Mouse (Mus musculus) embryonic facial prominence, embryonic 10.5 days (tissue): ENCODE results near the gene Slc39a5. TPM values are rescaled to one million over a fixed set of nuclear protein-coding genes. Genes with fewer than 3 reads are reported as not detected.

Source experiments
- DNase-seq: peaks from one replicate; pipeline ENCODE4 v3.0.0-alpha.2; 2017; ENCODE audit warnings: low spot score
- H3K27ac ChIP-seq: fragments of 300-500 bp; sonication (generic); replicated peaks from 2 replicates; pipeline ENCODE4 v1.5.1; 2016; ENCODE audit warnings: mild to moderate bottlenecking
- H3K27me3 ChIP-seq: fragments of 300-500 bp; sonication (generic); replicated peaks from 2 replicates; pipeline ENCODE4 v1.6.1; 2016; ENCODE audit warnings: low read depth, mild to moderate bottlenecking; ENCODE audit not compliant: poor library complexity, severe bottlenecking
- H3K36me3 ChIP-seq: fragments of 300-500 bp; sonication (generic); replicated peaks from 2 replicates; pipeline ENCODE4 v1.6.1; 2016; ENCODE audit warnings: mild to moderate bottlenecking, moderate library complexity
- H3K4me1 ChIP-seq: fragments of 300-500 bp; sonication (generic); 2 replicates; pipeline ENCODE4 v1.6.1; 2016
- H3K4me3 ChIP-seq: fragments of 300-500 bp; sonication (generic); 2 replicates; pipeline ENCODE4 v1.5.1; 2016; ENCODE audit warnings: mild to moderate bottlenecking, moderate library complexity
- H3K9me3 ChIP-seq: fragments of 300-500 bp; sonication (generic); 2 replicates; pipeline ENCODE4 v1.6.1; 2016; ENCODE audit warnings: mild to moderate bottlenecking
- WGBS: fragments of 180-500 bp; shearing (Covaris S2); methylation state at CpG from one replicate; pipeline ENCODE4 v1.1.7; 2016; 5-methylcytosine and 5-hydroxymethylcytosine counted together
- polyA plus RNA-seq: library from polyadenylated mRNA; unstranded; fragments of >200 nt; fragmentation: Nextera tagmentation; extraction: Ambion mirVana; gene quantifications from 2 replicates; pipeline ENCODE4 v1.2.1, GENCODE M21; 2016

Slc39a5 gene
- polyA plus RNA-seq, 1 experiment from 2014 or later = 0.36 TPM

GRCm38 (mm10) chr10:128429454-128429853, 28.4 kb upstream of the Slc39a5 start:
- Histone ChIP-seq H3K9me3 (no peaks in the 10 kb centered on the region), H3K4me3 (no peak overlapping the region), H3K4me1 (peaks cover 5% of the 10 kb centered on the region; the same call in 1 of the 2 replicates), H3K27me3 (no peaks in the 10 kb centered on the region), H3K36me3 (peaks cover 89% of the 10 kb centered on the region), H3K27ac (no peak overlapping the region)
- 84% methylated on average over 4 of the region's 4 CpGs for WGBS
- DNase-seq = no peak

GRCm38 (mm10) chr10:128429052-128429451, 28.0 kb upstream of the Slc39a5 start:
- peaks cover 89% of the 10 kb centered on the region for H3K36me3 ChIP-seq
- H3K4me1 ChIP-seq = peaks cover 5% of the 10 kb centered on the region; the same call in 1 of the 2 replicates
- no peak overlapping the region for H3K27ac ChIP-seq
- H3K27me3 ChIP-seq = no peaks in the 10 kb centered on the region
- H3K9me3 ChIP-seq = no peaks in the 10 kb centered on the region
- no peak overlapping the region for H3K4me3 ChIP-seq
- DNase-seq = no peak
- WGBS = 93% methylated on average over 5 of the region's 5 CpGs

DNA sequence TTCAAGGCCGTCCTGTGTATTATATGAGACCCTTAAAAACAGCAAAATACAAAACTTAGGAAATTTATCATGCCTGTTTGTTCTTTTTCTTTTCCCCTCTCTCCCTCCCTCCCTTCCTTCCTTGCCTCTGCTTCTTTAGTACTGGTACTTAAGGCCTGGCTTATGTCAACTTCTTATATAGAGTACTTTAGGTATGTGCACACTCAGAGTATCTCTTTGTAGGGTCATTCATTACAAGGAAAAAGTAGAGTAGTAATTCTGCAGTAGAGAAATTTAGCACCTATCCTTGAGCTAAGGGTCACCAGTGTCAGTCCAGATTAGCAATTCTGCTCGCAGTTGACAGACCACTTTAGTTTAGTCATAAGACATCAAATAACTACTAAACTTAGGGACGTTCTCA, 24.2 kb upstream of the Slc39a5 start:
- Histone ChIP-seq H3K27ac (no peak overlapping the region), H3K4me1 (peaks cover 5% of the 10 kb centered on the region; the same call in 1 of the 2 replicates), H3K4me3 (no peak overlapping the region), H3K9me3 (no peaks in the 10 kb centered on the region), H3K36me3 (peaks cover 94% of the 10 kb centered on the region), H3K27me3 (no peaks in the 10 kb centered on the region)
- no peak for DNase-seq
- WGBS = 92% methylated on average over 3 of the region's 3 CpGs

DNA sequence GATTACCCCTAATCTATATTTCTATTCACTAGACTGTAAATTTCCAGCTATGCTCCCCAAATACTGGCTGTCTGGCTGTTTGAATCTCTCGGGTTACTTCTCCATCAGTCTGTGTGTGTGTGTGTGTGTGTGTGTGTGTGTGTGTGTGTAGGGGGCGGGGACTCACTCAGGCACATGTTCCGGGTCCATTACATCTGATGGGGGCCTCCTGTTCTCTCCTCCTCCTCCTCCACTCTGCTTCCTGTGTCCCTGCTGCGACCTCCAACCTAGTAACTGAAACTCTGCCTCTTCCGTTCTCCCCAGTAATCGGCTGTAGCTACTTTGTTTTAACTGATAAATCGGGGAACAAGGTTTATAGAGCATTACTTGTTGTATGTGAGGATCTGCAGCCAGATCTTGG, 23.6 kb upstream of the Slc39a5 start:
- DNase-seq = peak; percentile 41
- peaks cover 94% of the 10 kb centered on the region for H3K36me3 ChIP-seq
- 63% methylated on average over 7 of the region's 7 CpGs for WGBS

DNA sequence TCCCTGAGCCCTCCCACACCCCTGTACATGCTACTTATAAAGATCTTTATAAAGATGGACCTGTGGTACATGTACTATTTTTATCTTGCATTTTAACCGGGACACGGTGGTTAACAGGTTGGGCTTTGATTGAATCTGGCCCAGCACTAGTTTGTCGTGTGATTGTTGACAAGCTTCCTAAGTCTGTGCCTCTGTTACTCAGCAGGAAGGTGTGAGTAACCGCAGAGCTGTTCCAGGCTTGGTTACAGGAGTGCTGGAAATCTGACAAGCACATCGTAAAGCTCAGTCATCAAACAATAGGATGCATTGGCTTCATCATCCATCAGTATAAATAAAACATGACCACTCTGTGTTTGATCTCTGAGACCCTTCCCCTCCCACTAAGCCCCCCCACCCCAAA, 21.4 kb upstream of the Slc39a5 start:
- Histone ChIP-seq H3K4me3 (no peak overlapping the region), H3K27ac (no peak overlapping the region), H3K9me3 (no peaks in the 10 kb centered on the region), H3K4me1 (peaks cover 5% of the 10 kb centered on the region; the same call in 1 of the 2 replicates), H3K36me3 (peaks cover 97% of the 10 kb centered on the region), H3K27me3 (no peaks in the 10 kb centered on the region)
- DNase-seq = no peak
- WGBS = 89% methylated on average over 5 of the region's 5 CpGs

More for the DNA sequence above, 23.6 kb upstream of the Slc39a5 start:
- Histone ChIP-seq H3K27me3 (no peaks in the 10 kb centered on the region), H3K9me3 (no peaks in the 10 kb centered on the region), H3K4me3 (no peak overlapping the region), H3K4me1 (peaks cover 5% of the 10 kb centered on the region; the same call in 1 of the 2 replicates), H3K27ac (no peak overlapping the region)

DNA sequence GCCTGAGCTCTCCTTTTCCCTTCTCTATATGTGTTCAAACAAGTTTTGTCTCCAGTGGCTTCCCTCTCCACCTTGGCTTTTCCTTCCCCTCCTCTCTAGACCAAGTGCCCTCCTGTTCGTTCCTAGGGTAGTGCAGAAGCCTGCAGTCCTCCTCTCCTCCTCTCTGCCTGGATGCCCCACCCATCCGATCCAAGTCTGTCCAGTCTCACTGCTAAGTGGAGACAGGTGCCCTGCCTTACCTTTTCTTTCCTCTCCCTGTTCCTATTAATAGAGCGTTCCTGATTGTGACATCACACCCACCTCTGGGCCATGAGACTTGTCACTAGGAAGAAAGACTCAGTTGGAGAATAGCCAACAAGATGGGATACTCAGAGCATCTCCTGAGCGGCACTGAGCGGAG, 13.8 kb upstream of the Slc39a5 start:
- H3K4me3 ChIP-seq = no peak overlapping the region
- DNase-seq = no peak
- H3K4me1 ChIP-seq = peaks cover 39% of the 10 kb centered on the region
- 91% methylated on average over 5 of the region's 5 CpGs for WGBS
- H3K27me3 ChIP-seq = no peaks in the 10 kb centered on the region
- H3K9me3 ChIP-seq = no peaks in the 10 kb centered on the region
- no peak overlapping the region for H3K27ac ChIP-seq
- H3K36me3 ChIP-seq = peaks cover 68% of the 10 kb centered on the region

GRCm38 (mm10) chr10:128413076-128413475, 12.0 kb upstream of the Slc39a5 start:
- no peak overlapping the region for H3K27ac ChIP-seq
- no peak for DNase-seq
- peaks cover 49% of the 10 kb centered on the region for H3K4me1 ChIP-seq
- H3K27me3 ChIP-seq = no peaks in the 10 kb centered on the region
- H3K36me3 ChIP-seq = peaks cover 55% of the 10 kb centered on the region
- whole genome bisulfite sequencing = 60% methylated on average over 1 of the region's 1 CpGs
- no peaks in the 10 kb centered on the region for H3K9me3 ChIP-seq
- H3K4me3 ChIP-seq = peak overlapping the region; percentile 97

DNA sequence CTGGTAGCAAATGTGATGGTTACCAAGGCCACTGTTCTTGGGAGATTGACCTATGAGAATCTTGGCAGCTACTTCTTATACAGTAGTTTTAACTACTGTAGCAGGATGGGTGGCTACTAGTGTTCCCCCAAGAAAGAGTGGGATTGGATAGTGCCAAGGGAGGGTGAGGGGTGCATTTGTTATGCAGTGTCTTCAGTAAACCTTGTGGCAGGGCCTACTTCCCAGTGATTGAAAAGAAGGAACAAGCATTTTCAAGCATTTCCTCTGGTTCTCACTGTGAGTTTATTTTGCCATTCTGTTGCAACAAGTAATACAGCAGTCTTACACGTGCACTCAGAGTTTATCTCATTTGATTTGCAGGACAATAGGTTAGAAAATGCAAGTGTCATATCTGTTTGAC, 11.5 kb upstream of the Slc39a5 start:
- Histone ChIP-seq H3K27me3 (no peaks in the 10 kb centered on the region), H3K4me3 (peak overlapping the region; percentile 97), H3K9me3 (no peaks in the 10 kb centered on the region), H3K36me3 (peaks cover 55% of the 10 kb centered on the region), H3K4me1 (peaks cover 52% of the 10 kb centered on the region), H3K27ac (peak overlapping the region; percentile 96; the same call in 1 of the 2 replicates)
- 67% methylated on average over 1 of the region's 1 CpGs for WGBS
- DNase-seq = no peak

- H3K27me3 ChIP-seq = no peaks in the 10 kb centered on the region
- peaks cover 52% of the 10 kb centered on the region for H3K4me1 ChIP-seq
- no peak for DNase-seq
- peak overlapping the region; percentile 96 for H3K27ac ChIP-seq
- no peaks in the 10 kb centered on the region for H3K9me3 ChIP-seq
- WGBS = under 1% methylated on average over 14 of the region's 14 CpGs
- H3K4me3 ChIP-seq = peak overlapping the region; percentile 97
- peaks cover 55% of the 10 kb centered on the region for H3K36me3 ChIP-seq
Observed at GRCm38 (mm10) chr10:128412055-128412381, 11.0 kb upstream of the Slc39a5 start.

GRCm38 (mm10) chr10:128411211-128412054, 10.4 kb upstream of the Slc39a5 start, which contains the start of the genes Nabp2 and Rnf41:
Nabp2 (minus strand) TSS chr10:128411492.
Rnf41 (plus strand) TSS chr10:128411657.
- DNase-seq = peak; percentile 99
- peaks cover 54% of the 10 kb centered on the region for H3K36me3 ChIP-seq
- peaks cover 52% of the 10 kb centered on the region for H3K4me1 ChIP-seq
- H3K4me3 ChIP-seq = peak within 1 kb of the TSS; percentile 97
- no peaks in the 10 kb centered on the region for H3K27me3 ChIP-seq
- no peaks in the 10 kb centered on the region for H3K9me3 ChIP-seq
- H3K27ac ChIP-seq = peak within 1 kb of the TSS; percentile 96
- under 1% methylated on average over 50 of the region's 50 CpGs for WGBS

DNA sequence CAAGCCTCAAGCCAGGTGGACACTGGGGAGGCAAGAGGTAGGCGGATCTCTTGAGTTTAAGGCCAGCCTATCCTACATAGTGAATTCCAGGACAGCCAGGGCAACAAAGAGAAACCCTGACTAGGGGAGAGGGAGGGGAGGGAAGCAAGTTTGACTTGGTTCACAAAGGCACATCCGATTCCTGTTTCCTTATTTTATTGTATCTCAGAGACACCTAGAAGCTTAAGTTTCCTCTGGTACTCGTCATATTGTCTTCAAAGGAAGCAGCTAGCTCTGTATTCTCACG, 9.5 kb upstream of the Slc39a5 start:
- Histone ChIP-seq H3K27ac (peak overlapping the region; percentile 96), H3K4me3 (peak overlapping the region; percentile 97), H3K36me3 (peaks cover 54% of the 10 kb centered on the region), H3K9me3 (no peaks in the 10 kb centered on the region), H3K27me3 (no peaks in the 10 kb centered on the region), H3K4me1 (peaks cover 52% of the 10 kb centered on the region)
- no peak for DNase-seq
- WGBS = 26% methylated on average over 4 of the region's 4 CpGs

- 7% methylated on average over 36 of the region's 36 CpGs for WGBS
- Histone ChIP-seq H3K9me3 (no peaks in the 10 kb centered on the region), H3K4me3 (peak overlapping the region; percentile 97), H3K36me3 (peaks cover 53% of the 10 kb centered on the region), H3K27ac (peak overlapping the region; percentile 96), H3K4me1 (peaks cover 52% of the 10 kb centered on the region), H3K27me3 (no peaks in the 10 kb centered on the region)
- DNase-seq = peak; percentile 98
Observed at GRCm38 (mm10) chr10:128409692-128410559, 8.9 kb upstream of the Slc39a5 start.
